Mouse (Mus musculus): ENCODE measurements around the gene Mup2. TPM values are rescaled to one million over a fixed set of nuclear protein-coding genes. Genes with fewer than 3 reads are reported as not detected.
"Not testable (repeated sequence)": the region's sequence is repeated elsewhere in the genome, so short reads cannot be mapped to it uniquely, and the experiment has no call there.

Mup2 gene
- polyA plus RNA-seq (2014; fragmentation: Nextera tagmentation; extraction: Ambion mirVana), result not detected in 2 replicates

DNA sequence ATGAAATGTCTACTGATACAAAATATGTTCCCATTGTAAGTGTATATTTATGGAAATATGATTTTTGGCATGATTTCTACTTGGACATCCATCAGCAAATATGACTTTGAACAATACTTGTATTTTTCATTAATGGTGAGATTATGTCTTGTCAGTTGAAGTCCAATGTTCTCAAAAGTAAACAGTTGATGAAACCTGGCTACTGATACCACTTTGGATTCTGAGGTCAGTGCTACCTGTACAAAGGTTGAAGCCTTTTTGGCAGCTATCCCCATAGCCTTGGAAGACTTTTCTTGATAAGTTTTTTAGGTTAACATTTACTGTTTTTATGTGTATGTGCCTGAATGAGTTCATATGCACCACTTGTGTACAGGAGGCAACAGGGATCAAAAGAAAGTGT lies at the start of gene Mup2:
Gene Mup2 (minus strand): TSS at position 101 of the 400 bp plus-strand sequence.
- not testable (repeated sequence) for H3K4me2 ChIP-seq (ENCODE audit: low read depth); H3K27ac ChIP-seq (ENCODE audit: low read depth, low read length); H3K9ac ChIP-seq (ENCODE audit: low read length); H3K36me3 ChIP-seq (ENCODE audit: control insufficient read depth, insufficient read depth, low read length); H3K4me3 ChIP-seq (ENCODE audit: low read depth, low read length); ATAC-seq (ENCODE audit: insufficient read depth, low FRiP score, low TSS enrichment); H3K9me3 ChIP-seq (ENCODE audit: control insufficient read depth, low read length); H3K27me3 ChIP-seq (ENCODE audit: control insufficient read depth, insufficient read depth, low read length); DNase-seq (ENCODE audit: low spot score); H3K4me1 ChIP-seq (ENCODE audit: control insufficient read depth, insufficient read depth, low read length)

Other genes starting within 250 kb of the Mup2 start
- gene Slc46a2, start 239.2 kb downstream of the Mup2 start, polyA plus RNA-seq (2014; fragmentation: Nextera tagmentation; extraction: Ambion mirVana), result not detected in 2 replicates
- gene Mup4, start 193.6 kb downstream of the Mup2 start, polyA plus RNA-seq (2014; fragmentation: Nextera tagmentation; extraction: Ambion mirVana), result 0.25 TPM in 1 of 2 replicates, not detected in the other
- 0.38 and 0.59 TPM in 2 replicates for gene Mup6, start 190.0 kb downstream of the Mup2 start, polyA plus RNA-seq (2014; fragmentation: Nextera tagmentation; extraction: Ambion mirVana)
- 0.51 TPM in 1 of 2 replicates, not detected in the other for gene Mup7, start 83.8 kb downstream of the Mup2 start, polyA plus RNA-seq (2014; fragmentation: Nextera tagmentation; extraction: Ambion mirVana)
- 1.1 TPM in 1 of 2 replicates, not detected in the other for gene Mup8, start 68.3 kb upstream of the Mup2 start, polyA plus RNA-seq (2014; fragmentation: Nextera tagmentation; extraction: Ambion mirVana)